12 mouse cellular contexts compared by ENCODE assay signal in the genomic region with DNA sequence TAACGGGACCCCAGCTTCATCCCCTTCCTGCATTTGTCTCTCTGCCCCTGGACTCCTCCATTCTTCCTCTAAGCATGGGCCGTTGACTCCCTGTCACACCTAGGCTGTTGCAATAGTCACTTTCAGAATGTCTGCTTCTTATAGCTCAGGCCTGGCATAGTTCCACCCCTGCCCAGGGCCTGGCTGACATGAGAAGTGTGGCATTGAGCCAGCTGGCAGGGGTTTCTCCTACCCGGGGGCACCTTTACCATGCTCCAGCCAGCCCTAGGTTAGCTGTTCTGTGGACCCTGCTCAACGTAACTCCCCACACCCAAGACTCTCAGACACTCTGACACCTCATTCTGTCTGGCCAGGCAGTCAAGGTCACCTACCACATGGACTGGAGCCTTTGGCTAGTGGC. TPM values are rescaled to one million over a fixed set of nuclear protein-coding genes. Genes with fewer than 3 reads are reported as not detected.
A peak's percentile ranks its signal among the peaks of the same experiment; 100 is the strongest.
DNase-seq lines count a peak whose midpoint lies in the region; ATAC-seq and TF ChIP-seq lines count a peak whose summit lies in the region.
"Had no signal": no experiment of that assay in that cellular context is flagged by ENCODE, and none has a peak within 500 bp of the region (broad histone marks: within the 10 kb centered on the region; RNA-seq: fewer than 3 reads in every experiment).

No protein-coding gene starts in this region.

- ATAC-seq in kidney, embryonic 16.5 days (ENCODE audit: low FRiP score, low TSS enrichment) = no peak
- ATAC-seq in intestine, postnatal 0 days = no peak
- no peak for ATAC-seq in midbrain, embryonic 11.5 days (ENCODE audit: low FRiP score)

- H3K27me3 ChIP-seq in kidney, embryonic 16.5 days (ENCODE audit: insufficient read depth, low read length) = no peaks in the 10 kb centered on the region
- no peaks in the 10 kb centered on the region for H3K27me3 ChIP-seq in intestine, postnatal 0 days (replicated peaks; ENCODE audit: control insufficient read depth, insufficient read depth, low read length)
- no peaks in the 10 kb centered on the region for H3K27me3 ChIP-seq in midbrain, embryonic 11.5 days (ENCODE audit: control insufficient read depth, insufficient read depth, low read length)
- H3K27me3 ChIP-seq: hindbrain, embryonic 15.5 days had no signal

- no peak overlapping the region for H3K4me2 ChIP-seq in kidney, embryonic 16.5 days (replicated peaks; ENCODE audit: low read depth, low read length)
- no peak overlapping the region for H3K4me2 ChIP-seq in intestine, postnatal 0 days (replicated peaks; ENCODE audit: low read depth)
- H3K4me2 ChIP-seq in midbrain, embryonic 11.5 days = no peak overlapping the region
- H3K4me2 ChIP-seq: hindbrain, embryonic 15.5 days had no signal

- no peak overlapping the region for H3K27ac ChIP-seq in kidney, embryonic 16.5 days (ENCODE audit: low read length)
- H3K27ac ChIP-seq in intestine, postnatal 0 days (ENCODE audit: low read depth, low read length) = no peak overlapping the region
- no peak overlapping the region for H3K27ac ChIP-seq in midbrain, embryonic 11.5 days (ENCODE audit: low read depth, low read length)
- H3K27ac ChIP-seq: hindbrain, embryonic 15.5 days had no signal

- H3K9me3 ChIP-seq in kidney, embryonic 16.5 days (ENCODE audit: low read length) = no peaks in the 10 kb centered on the region
- no peaks in the 10 kb centered on the region for H3K9me3 ChIP-seq in intestine, postnatal 0 days (ENCODE audit: control insufficient read depth)
- H3K9me3 ChIP-seq in midbrain, embryonic 11.5 days (ENCODE audit: control insufficient read depth, low read length) = no peaks in the 10 kb centered on the region
- H3K9me3 ChIP-seq: hindbrain, embryonic 15.5 days had no signal

- no peak for TF ChIP-seq CTCF in intestine, postnatal 0 days (IDR thresholded peaks at IDR 0.05; ENCODE audit: low read depth)

- 68% methylated on average over 4 of the region's 4 CpGs for WGBS in kidney, embryonic 16.5 days
- 72% methylated on average over 4 of the region's 4 CpGs for WGBS in intestine, postnatal 0 days
- 86% methylated on average over 4 of the region's 4 CpGs for WGBS in midbrain, embryonic 11.5 days

- H3K9ac ChIP-seq in kidney, embryonic 16.5 days (replicated peaks; ENCODE audit: low read length) = no peak overlapping the region
- no peak overlapping the region for H3K9ac ChIP-seq in intestine, postnatal 0 days (ENCODE audit: low read depth, low read length)
- H3K9ac ChIP-seq in midbrain, embryonic 11.5 days (ENCODE audit: low read length) = no peak overlapping the region
- H3K9ac ChIP-seq: hindbrain, embryonic 15.5 days had no signal

- intact Hi-C loops in gastrocnemius, postnatal 14 days (cut with DNase I; ENCODE audit: low total_unique reads) = no loop called here

- H3K4me3 ChIP-seq in kidney, embryonic 16.5 days (ENCODE audit: low read length) = no peak overlapping the region
- no peak overlapping the region for H3K4me3 ChIP-seq in intestine, postnatal 0 days (ENCODE audit: low read depth, low read length)
- H3K4me3 ChIP-seq in midbrain, embryonic 11.5 days (ENCODE audit: low read depth, low read length) = no peak overlapping the region
- H3K4me3 ChIP-seq: erythroblast, embryonic 14.5 days; hindbrain, embryonic 15.5 days had no signal

- DNase-seq in kidney, adult 11 months = peak; percentile 75
- DNase-seq in cerebellum, adult 18-20 months = peak; percentile 34 to 50
- peak; percentile 9 for DNase-seq in gastrocnemius, postnatal 14 days
- DNase-seq in kidney, postnatal 4 days = peak; percentile 55 to 71
- DNase-seq in layer of hippocampus, postnatal 25 days (ENCODE audit: extremely low spot score in 1 of 2, low spot score in 1 of 2) = no peak
- no peak for DNase-seq in midbrain, embryonic 11.5 days (ENCODE audit: low spot score, missing footprints)
- DNase-seq: thymus, adult 18-20 months had no signal

- H3K4me1 ChIP-seq in kidney, embryonic 16.5 days (ENCODE audit: insufficient read depth, low read length) = peaks cover 17% of the 10 kb centered on the region
- H3K4me1 ChIP-seq in intestine, postnatal 0 days (replicated peaks; ENCODE audit: control insufficient read depth, insufficient read depth, low read length) = no peaks in the 10 kb centered on the region
- H3K4me1 ChIP-seq in midbrain, embryonic 11.5 days (ENCODE audit: control insufficient read depth, insufficient read depth, low read length) = no peaks in the 10 kb centered on the region

- H3K36me3 ChIP-seq in kidney, embryonic 16.5 days (ENCODE audit: insufficient read depth, low read length) = no peaks in the 10 kb centered on the region
- no peaks in the 10 kb centered on the region for H3K36me3 ChIP-seq in intestine, postnatal 0 days (ENCODE audit: control insufficient read depth, insufficient read depth)
- H3K36me3 ChIP-seq in midbrain, embryonic 11.5 days (ENCODE audit: control insufficient read depth, insufficient read depth, low read length) = no peaks in the 10 kb centered on the region
- H3K36me3 ChIP-seq: hindbrain, embryonic 15.5 days had no signal

RNA-seq across cellular contexts. Expression of a gene that starts 21.0 kb away (rescaled TPM):
- polyA plus RNA-seq in kidney, embryonic 16.5 days (2015; fragmentation: Nextera tagmentation; extraction: Ambion mirVana) = 0.42 and 0.73 TPM in 2 replicates
- total RNA-seq in gastrocnemius, postnatal 14 days (2021) = 1 to 10 TPM; 2.0 to 2.3 TPM
- total RNA-seq in layer of hippocampus, postnatal 25 days (2021) = 1 to 10 TPM; 1.0 to 1.7 TPM
- polyA plus RNA-seq in intestine, postnatal 0 days (2015; fragmentation: Nextera tagmentation; extraction: Ambion mirVana) = 0.98 and 0.99 TPM in 2 replicates
- polyA plus RNA-seq in midbrain, embryonic 11.5 days (2014; fragmentation: Nextera tagmentation; extraction: Ambion mirVana) = 0.53 and 0.62 TPM in 2 replicates
- polyA plus RNA-seq: erythroblast, embryonic 14.5 days had no signal

RNA-seq across cellular contexts. Expression of a gene that starts 30.7 kb away (rescaled TPM):
- 0.21 and 0.22 TPM in 2 replicates for polyA plus RNA-seq in kidney, embryonic 16.5 days (2015; fragmentation: Nextera tagmentation; extraction: Ambion mirVana)
- not detected for total RNA-seq in gastrocnemius, postnatal 14 days (2021)
- total RNA-seq in layer of hippocampus, postnatal 25 days (2021) = under 1 TPM; 0.15 to 0.42 TPM
- polyA plus RNA-seq in intestine, postnatal 0 days (2015; fragmentation: Nextera tagmentation; extraction: Ambion mirVana) = 0.09 TPM in 1 of 2 replicates, not detected in the other
- 0.08 TPM in 1 of 2 replicates, not detected in the other for polyA plus RNA-seq in midbrain, embryonic 11.5 days (2014; fragmentation: Nextera tagmentation; extraction: Ambion mirVana)
- total RNA-seq: ES-E14 had no signal
- polyA plus RNA-seq: erythroblast, embryonic 14.5 days had no signal

RNA-seq across cellular contexts. Expression of a gene that starts 46.2 kb away (rescaled TPM):
- polyA plus RNA-seq in kidney, embryonic 16.5 days (2015; fragmentation: Nextera tagmentation; extraction: Ambion mirVana) = 78.9 and 83.5 TPM in 2 replicates
- total RNA-seq in gastrocnemius, postnatal 14 days (2021) = 1 to 10 TPM; 7.7 to 9.2 TPM
- 1 to 10 TPM in 1 of 2 experiments, under 1 TPM in 1; 0.94 to 1.1 TPM for total RNA-seq in layer of hippocampus, postnatal 25 days (2021)
- 593 and 673 TPM in 2 replicates for polyA plus RNA-seq in intestine, postnatal 0 days (2015; fragmentation: Nextera tagmentation; extraction: Ambion mirVana)
- 6.8 and 7.3 TPM in 2 replicates for polyA plus RNA-seq in midbrain, embryonic 11.5 days (2014; fragmentation: Nextera tagmentation; extraction: Ambion mirVana)

Comparison
In these comparisons a context has a peak if more than half of its experiments do, and no peak if none do; other contexts are left out.
1. DNase-seq: peak in kidney, adult 11 months (single experiment), cerebellum, adult 18-20 months (2 of 2), gastrocnemius, postnatal 14 days (single experiment) and kidney, postnatal 4 days (2 of 2); none in layer of hippocampus, postnatal 25 days (0 of 2) and midbrain, embryonic 11.5 days (single experiment).